Mouse (Mus musculus) bone marrow, adult 2 months (tissue): ENCODE results near the gene Pla2g16. TPM values are rescaled to one million over a fixed set of nuclear protein-coding genes. Genes with fewer than 3 reads are reported as not detected.

Experiments
- H3K27ac ChIP-seq: fragments of 200-500 bp; 2 replicates; pipeline ENCODE4 v1.5.1; 2012; ENCODE audit warnings: low read depth, mild to moderate bottlenecking, control low read depth, inconsistent platforms, low read length; ENCODE audit not compliant: control insufficient read depth, poor library complexity, insufficient read depth
- H3K4me1 ChIP-seq: fragments of 200-500 bp; 2 replicates; pipeline ENCODE4 v1.6.1; 2011; ENCODE audit warnings: low read length; ENCODE audit not compliant: control insufficient read depth, insufficient read depth
- H3K4me3 ChIP-seq: fragments of 200-500 bp; replicated peaks from 2 replicates; pipeline ENCODE3; 2011; ENCODE audit warnings: mild to moderate bottlenecking, low read depth, low read length, control low read depth; ENCODE audit not compliant: control insufficient read depth
- CTCF ChIP-seq: fragments of 200-500 bp; IDR thresholded peaks from 2 replicates; pipeline ENCODE4 v1.5.1; 2011; ENCODE audit warnings: low read length, control low read depth; ENCODE audit not compliant: control insufficient read depth, insufficient read depth
- POLR2A ChIP-seq: fragments of 200-500 bp; IDR thresholded peaks from 2 replicates; pipeline ENCODE4 v1.6.1; 2011; ENCODE audit warnings: low read depth, mild to moderate bottlenecking, control low read depth, low read length, borderline replicate concordance; ENCODE audit not compliant: control insufficient read depth
- WGBS: fragments of 180-500 bp; shearing (Covaris S2); methylation state at CpG from one replicate; pipeline ENCODE4 v1.1.7; 2018; 5-methylcytosine and 5-hydroxymethylcytosine counted together
- polyA plus RNA-seq: library from polyadenylated mRNA; stranded (reverse); fragments of >200 nt; gene quantifications from 2 replicates; pipeline ENCODE4 v1.2.4, GENCODE M21; 2011; ENCODE audit warnings: low replicate concordance; ENCODE audit not compliant: missing spikeins, insufficient read depth, insufficient read length

Pla2g16 gene
- 23.4 and 49.5 TPM in 2 replicates for polyA plus RNA-seq

DNA sequence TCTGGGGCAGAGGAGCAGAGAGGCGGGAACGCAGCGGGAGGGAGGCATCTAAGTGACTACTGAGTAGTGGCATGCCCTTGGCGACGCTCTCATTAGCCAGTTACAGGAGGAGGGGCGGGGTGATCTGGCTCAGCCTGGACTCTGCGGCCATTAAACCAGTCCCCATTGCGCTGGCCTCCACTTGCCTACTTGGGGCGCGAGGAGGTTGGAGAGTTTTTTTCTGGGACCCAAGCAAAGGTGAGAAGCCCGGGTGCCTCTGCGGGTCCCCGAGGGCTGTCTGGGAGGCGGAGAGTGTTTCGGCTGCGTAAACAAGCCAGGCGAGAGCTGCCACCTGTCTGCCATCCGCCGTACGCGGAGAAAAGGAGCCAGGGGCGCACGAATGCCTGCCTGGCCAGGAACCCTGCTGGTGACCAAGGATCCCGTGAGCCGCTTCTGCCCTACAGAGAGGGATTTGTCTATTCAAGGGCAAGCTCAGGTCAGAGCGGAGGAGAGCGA, at the start of gene Pla2g16:
Gene Pla2g16 (plus strand): TSS at position 132 of the 495 bp plus-strand sequence.
- Histone ChIP-seq H3K4me1 (peaks cover 2% of the 10 kb centered on the region), H3K4me3 (peak within 1 kb of the TSS; percentile 67), H3K27ac (peak within 1 kb of the TSS; percentile 28)
- no peak for TF ChIP-seq CTCF
- peak; percentile 78 for TF ChIP-seq POLR2A
- WGBS = under 1% methylated on average over 27 of the region's 27 CpGs

DNA sequence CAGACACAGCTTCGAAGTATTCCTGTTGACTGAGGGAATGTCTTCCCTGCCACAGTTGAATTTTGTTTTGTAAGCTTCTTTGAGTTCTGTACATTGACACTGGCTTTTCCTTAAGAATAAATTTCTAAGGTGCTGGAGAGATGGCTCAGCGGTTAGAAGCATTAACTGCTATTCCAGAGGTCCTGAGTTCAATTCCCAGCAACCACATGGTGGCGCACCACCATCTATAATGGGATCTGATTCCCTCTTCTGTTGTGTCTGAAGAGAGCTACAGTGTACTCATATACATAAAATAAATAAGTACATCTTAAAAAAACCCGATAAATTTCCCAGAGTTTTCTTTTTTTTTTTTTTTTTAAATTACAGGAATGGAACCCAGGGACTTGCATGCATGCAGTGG, 49.2 kb upstream of the Pla2g16 start:
- H3K4me3 ChIP-seq = no peak overlapping the region
- no peak for TF ChIP-seq POLR2A
- no peak for TF ChIP-seq CTCF
- WGBS = 92% methylated on average over 4 of the region's 4 CpGs
- no peak overlapping the region for H3K27ac ChIP-seq
- no peaks in the 10 kb centered on the region for H3K4me1 ChIP-seq

DNA sequence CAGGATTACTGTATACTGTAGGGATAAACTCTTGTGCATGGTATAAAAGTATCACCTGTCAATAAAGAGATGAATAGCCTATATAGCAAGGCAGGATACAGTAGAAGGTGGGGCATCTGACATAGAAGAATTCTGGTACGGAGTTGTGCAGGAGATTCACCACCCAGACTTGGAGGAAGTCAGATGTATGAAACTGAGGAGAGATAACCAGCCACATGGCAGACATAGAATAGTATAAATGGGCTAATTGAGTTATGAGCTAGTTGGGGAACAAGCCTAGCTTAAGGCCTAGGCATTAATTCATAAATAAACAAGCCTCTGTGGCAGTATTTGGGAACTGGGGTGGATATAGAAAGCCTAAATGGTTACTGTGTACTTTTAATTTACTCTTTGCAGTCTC, 40.8 kb upstream of the Pla2g16 start:
- no peak for TF ChIP-seq POLR2A
- TF ChIP-seq CTCF = no peak
- WGBS = 76% methylated on average over 1 of the region's 1 CpGs
- no peak overlapping the region for H3K27ac ChIP-seq
- H3K4me1 ChIP-seq = no peaks in the 10 kb centered on the region; the same call in 1 of the 2 replicates
- no peak overlapping the region for H3K4me3 ChIP-seq

DNA sequence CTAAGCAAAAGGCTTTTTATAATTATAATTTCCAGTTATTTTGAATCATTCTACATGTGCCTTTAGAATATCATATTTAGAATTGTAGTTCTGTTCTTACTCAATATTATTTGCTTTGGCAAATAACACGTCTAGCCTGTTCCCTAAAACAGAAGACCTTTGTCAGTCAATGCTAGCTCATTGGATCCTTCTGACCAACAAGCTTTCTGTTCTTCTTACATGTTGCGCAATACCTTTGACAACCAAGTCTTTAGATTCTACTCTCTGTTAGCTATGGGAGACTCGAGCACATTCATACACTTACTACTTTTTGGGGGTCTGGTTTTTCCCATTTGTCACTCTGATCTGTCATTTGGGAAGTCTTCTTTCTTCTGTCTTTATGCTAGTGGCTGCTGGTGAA, 35.6 kb upstream of the Pla2g16 start:
- Histone ChIP-seq H3K27ac (no peak overlapping the region), H3K4me3 (no peak overlapping the region), H3K4me1 (no peaks in the 10 kb centered on the region; the same call in 1 of the 2 replicates)
- WGBS = 78% methylated on average over 3 of the region's 3 CpGs
- TF ChIP-seq POLR2A (no peak), CTCF (no peak)

DNA sequence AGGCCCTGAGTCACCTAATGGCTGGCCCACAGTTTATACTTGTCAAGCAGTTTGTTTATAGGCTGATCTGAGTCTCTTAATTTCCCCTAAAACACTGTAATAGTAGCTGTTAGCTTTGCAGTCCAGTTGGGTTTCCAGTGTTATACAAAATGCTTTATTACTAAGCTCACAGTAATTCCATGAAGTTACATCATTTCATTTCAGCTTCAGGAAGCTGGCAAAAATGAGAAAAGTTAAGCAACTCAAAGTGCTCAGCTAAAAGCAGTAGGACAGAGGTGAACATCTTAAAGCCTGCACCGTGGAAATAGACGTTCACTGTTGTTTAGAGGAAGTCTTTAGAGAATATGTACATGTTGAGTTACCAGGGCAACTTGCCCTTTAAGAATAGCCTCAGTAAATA, 34.4 kb upstream of the Pla2g16 start:
- TF ChIP-seq CTCF = no peak
- TF ChIP-seq POLR2A = no peak
- Histone ChIP-seq H3K4me3 (no peak overlapping the region), H3K27ac (no peak overlapping the region), H3K4me1 (no peaks in the 10 kb centered on the region; the same call in 1 of the 2 replicates)
- WGBS = 88% methylated on average over 2 of the region's 2 CpGs

DNA sequence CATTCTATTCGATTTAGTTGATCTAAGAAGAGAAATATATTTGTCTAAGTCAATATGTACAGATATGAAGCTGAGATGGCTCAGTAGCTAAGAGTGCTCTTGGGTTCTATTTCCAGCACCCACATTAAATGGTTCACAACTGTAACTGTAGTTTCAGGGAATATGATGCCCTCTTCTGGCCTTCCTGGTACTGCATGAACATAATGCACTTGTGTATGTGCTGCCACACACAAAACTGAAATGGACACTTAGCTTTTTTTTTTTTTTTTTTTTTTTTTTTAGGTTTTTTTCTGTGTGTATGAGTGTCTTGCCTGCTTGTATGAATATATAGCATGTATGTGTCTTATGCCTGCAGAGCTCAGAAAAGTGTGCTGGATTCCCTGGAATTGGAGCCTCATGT, 34.0 kb upstream of the Pla2g16 start:
- no peak overlapping the region for H3K4me3 ChIP-seq
- H3K4me1 ChIP-seq = no peaks in the 10 kb centered on the region; the same call in 1 of the 2 replicates
- TF ChIP-seq POLR2A (no peak), CTCF (no peak)
- 90% methylated on average over 1 of the region's 1 CpGs for WGBS
- no peak overlapping the region for H3K27ac ChIP-seq

DNA sequence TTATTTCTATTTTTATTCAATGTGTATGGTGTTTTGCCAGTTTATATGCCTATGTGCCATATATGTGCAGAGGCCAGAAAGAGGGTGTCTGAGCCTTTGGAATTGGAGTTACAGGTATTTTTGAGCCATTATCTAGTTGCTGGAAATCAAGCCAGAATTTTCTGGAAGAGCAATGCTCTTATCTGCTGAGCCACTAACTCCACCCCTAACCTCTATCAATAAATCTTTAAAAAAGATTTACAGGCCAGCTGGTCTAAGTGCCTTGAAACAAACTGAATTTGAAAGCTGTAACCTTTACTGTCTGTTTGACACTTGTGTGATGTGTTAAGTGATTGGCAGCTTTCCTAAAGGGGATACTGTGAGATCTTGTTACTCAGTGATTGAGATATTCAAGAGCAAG, 33.5 kb upstream of the Pla2g16 start:
- Histone ChIP-seq H3K4me3 (no peak overlapping the region), H3K4me1 (no peaks in the 10 kb centered on the region), H3K27ac (no peak overlapping the region)
- TF ChIP-seq CTCF = no peak
- no peak for TF ChIP-seq POLR2A

DNA sequence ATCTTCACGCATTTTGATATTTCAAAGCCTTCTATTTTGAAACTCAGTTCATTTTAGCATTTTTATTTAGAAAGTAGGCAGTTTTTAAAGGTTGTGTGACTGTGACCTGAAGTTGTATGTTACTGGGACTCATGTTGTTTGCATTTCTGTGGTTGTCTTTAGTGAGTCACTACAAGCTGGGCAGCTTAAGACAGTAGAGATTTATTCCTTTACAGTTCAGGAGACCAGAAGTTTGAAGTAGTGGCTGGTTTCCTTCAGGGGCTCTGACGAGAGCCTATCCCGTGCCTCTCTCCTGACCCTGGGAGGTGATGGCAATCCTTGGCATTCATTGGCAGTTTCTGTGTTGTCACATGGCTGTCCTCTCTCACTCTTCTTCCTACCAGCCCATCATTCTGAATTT, 32.4 kb upstream of the Pla2g16 start:
- H3K4me3 ChIP-seq = no peak overlapping the region
- no peak overlapping the region for H3K27ac ChIP-seq
- H3K4me1 ChIP-seq = no peaks in the 10 kb centered on the region
- 87% methylated on average over 3 of the region's 3 CpGs for WGBS
- TF ChIP-seq POLR2A (no peak), CTCF (no peak)

DNA sequence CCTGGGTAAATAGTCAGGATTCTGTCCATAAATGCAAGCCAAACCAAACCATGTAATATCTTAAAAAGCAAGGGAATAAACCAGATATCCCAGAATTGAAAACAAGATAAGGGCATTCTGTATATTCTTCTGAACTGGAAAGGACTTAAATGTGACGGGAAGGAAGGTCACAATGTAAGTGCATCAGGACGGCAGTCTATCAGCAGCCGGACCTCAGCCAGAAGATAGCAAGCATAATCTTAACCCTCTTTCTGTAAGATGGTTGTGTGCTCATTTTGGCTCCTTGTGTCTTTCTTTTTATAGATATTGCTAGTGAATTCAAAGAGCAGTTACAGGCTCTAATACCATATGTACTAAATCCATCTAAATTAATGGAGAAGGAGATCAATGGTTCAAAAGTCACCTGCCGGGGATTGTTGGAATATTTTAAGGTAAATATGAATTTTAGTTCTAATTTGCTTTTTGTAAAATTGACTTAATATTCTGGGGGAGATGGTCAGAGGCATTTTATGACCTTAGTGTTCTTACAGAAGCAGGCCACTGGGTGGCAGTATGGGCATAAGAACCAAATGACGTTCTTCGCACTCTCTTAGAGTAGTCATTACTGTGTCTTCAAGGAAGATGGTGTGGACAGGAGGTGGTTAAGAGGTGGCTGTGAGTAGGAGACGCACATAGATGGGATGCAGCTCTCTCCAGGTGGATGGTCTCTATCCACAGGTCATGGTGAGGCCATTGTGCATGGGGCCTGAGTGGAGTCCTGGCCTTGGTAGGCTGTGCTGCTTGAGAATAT, 28.4 kb upstream of the Pla2g16 start:
- Histone ChIP-seq H3K4me3 (no peak overlapping the region), H3K4me1 (no peaks in the 10 kb centered on the region), H3K27ac (no peak overlapping the region)
- TF ChIP-seq POLR2A = no peak
- TF ChIP-seq CTCF = peak; percentile 31; the same call in 1 of the 2 replicates
- 64% methylated on average over 7 of the region's 7 CpGs for WGBS
